In the genomic region with DNA sequence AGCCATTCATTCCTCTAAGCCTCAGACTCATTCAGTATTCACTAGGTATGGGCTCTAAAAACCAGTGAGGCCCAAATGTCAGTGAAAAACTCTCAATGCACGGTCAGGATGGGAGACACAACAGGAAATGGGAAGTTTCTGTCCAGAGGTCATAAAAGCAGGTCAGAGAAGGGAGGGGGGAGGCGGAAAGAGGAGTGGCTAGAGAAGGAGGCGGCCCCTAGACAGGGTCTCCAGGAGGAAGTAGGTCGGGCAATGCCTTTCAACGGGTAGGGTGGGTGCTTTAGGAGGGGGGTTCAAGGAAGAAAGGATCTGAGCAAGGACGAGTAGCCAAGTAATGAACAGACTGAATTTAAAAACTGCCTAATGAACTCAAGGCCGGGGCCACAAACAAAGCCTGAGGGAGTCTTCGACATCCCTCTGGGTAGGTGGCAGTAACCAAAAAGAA, we compare ENCODE assay signal across 8 mouse cellular contexts. TPM values are rescaled to one million over a fixed set of nuclear protein-coding genes. Genes with fewer than 3 reads are reported as not detected.
A peak's percentile ranks its signal among the peaks of the same experiment; 100 is the strongest.
DNase-seq lines count a peak whose midpoint lies in the region; ATAC-seq and TF ChIP-seq lines count a peak whose summit lies in the region.

No protein-coding gene starts in this region.

- DNase-seq in midbrain, embryonic 10.5 days (ENCODE audit: low spot score): peak; percentile 48
- no peak for DNase-seq in midbrain, postnatal 0 days (ENCODE audit: low spot score)
- DNase-seq in forebrain, embryonic 14.5 days (ENCODE audit: low spot score): no peak
- DNase-seq in induced T-regulatory cell, adult 2 months (ENCODE audit: low read depth): peak; percentile 53
- no peak for DNase-seq in liver, embryonic 13.5 days
- no peak for DNase-seq in left cerebral cortex, adult 18-20 months (ENCODE audit: low spot score in 2 of 2)
- DNase-seq in urinary bladder, postnatal 4 days (ENCODE audit: low spot score in 2 of 2): no peak

- peak overlapping the region; percentile 77 for H3K27ac ChIP-seq in midbrain, embryonic 10.5 days (replicated peaks)
- no peak overlapping the region for H3K27ac ChIP-seq in midbrain, postnatal 0 days (ENCODE audit: low read depth, low read length)
- peak overlapping the region; percentile 39; the same call in 1 of the 2 replicates for H3K27ac ChIP-seq in forebrain, embryonic 14.5 days (ENCODE audit: low read depth, low read length)
- H3K27ac ChIP-seq in liver, embryonic 13.5 days: peak overlapping the region; percentile 79
- peak overlapping the region; percentile 64 for H3K27ac ChIP-seq in neural tube, embryonic 15.5 days (replicated peaks)

- H3K27me3 ChIP-seq in midbrain, embryonic 10.5 days (ENCODE audit: low read depth, poor library complexity, severe bottlenecking): no peaks in the 10 kb centered on the region
- H3K27me3 ChIP-seq in midbrain, postnatal 0 days (ENCODE audit: insufficient read depth, low read length): no peaks in the 10 kb centered on the region
- H3K27me3 ChIP-seq in forebrain, embryonic 14.5 days (replicated peaks; ENCODE audit: control insufficient read depth, insufficient read depth, low read length): no peaks in the 10 kb centered on the region
- no peaks in the 10 kb centered on the region for H3K27me3 ChIP-seq in liver, embryonic 13.5 days
- H3K27me3 ChIP-seq in neural tube, embryonic 15.5 days (replicated peaks): no peaks in the 10 kb centered on the region

- H3K4me1 ChIP-seq in midbrain, embryonic 10.5 days: peaks cover 16% of the 10 kb centered on the region
- H3K4me1 ChIP-seq in midbrain, postnatal 0 days (ENCODE audit: insufficient read depth, low read length): 0 out of 2 replicates have a peak, but pooled peaks cover 4% of the 10 kb centered on the region
- no peaks in the 10 kb centered on the region for H3K4me1 ChIP-seq in forebrain, embryonic 14.5 days (ENCODE audit: control insufficient read depth, insufficient read depth, low read length)
- H3K4me1 ChIP-seq in liver, embryonic 13.5 days (replicated peaks): peaks cover 20% of the 10 kb centered on the region
- H3K4me1 ChIP-seq in neural tube, embryonic 15.5 days: peaks cover 8% of the 10 kb centered on the region; the same call in 1 of the 2 replicates

- H3K4me3 ChIP-seq in midbrain, embryonic 10.5 days: peak overlapping the region; percentile 39
- no peak overlapping the region for H3K4me3 ChIP-seq in midbrain, postnatal 0 days (ENCODE audit: low read depth, low read length)
- no peak overlapping the region for H3K4me3 ChIP-seq in forebrain, embryonic 14.5 days (ENCODE audit: low read depth, low read length)
- H3K4me3 ChIP-seq in liver, embryonic 13.5 days (replicated peaks): peak overlapping the region; percentile 46
- no peak overlapping the region for H3K4me3 ChIP-seq in neural tube, embryonic 15.5 days (replicated peaks)

- H3K36me3 ChIP-seq in midbrain, embryonic 10.5 days: no peaks in the 10 kb centered on the region
- H3K36me3 ChIP-seq in midbrain, postnatal 0 days (ENCODE audit: insufficient read depth, low read length): no peaks in the 10 kb centered on the region
- H3K36me3 ChIP-seq in forebrain, embryonic 14.5 days (ENCODE audit: control insufficient read depth, insufficient read depth, low read length): no peaks in the 10 kb centered on the region
- H3K36me3 ChIP-seq in liver, embryonic 13.5 days: no peaks in the 10 kb centered on the region
- no peaks in the 10 kb centered on the region for H3K36me3 ChIP-seq in neural tube, embryonic 15.5 days

- WGBS in midbrain, embryonic 10.5 days: 9% methylated on average over 8 of the region's 8 CpGs
- 22% methylated on average over 8 of the region's 8 CpGs for WGBS in midbrain, postnatal 0 days
- 20% methylated on average over 8 of the region's 8 CpGs for WGBS in forebrain, embryonic 14.5 days
- 7% methylated on average over 8 of the region's 8 CpGs for WGBS in liver, embryonic 13.5 days (ENCODE audit: insufficient replicate concordance)
- WGBS in neural tube, embryonic 15.5 days: 12% methylated on average over 8 of the region's 8 CpGs

- no peak overlapping the region for H3K4me2 ChIP-seq in midbrain, postnatal 0 days (ENCODE audit: low read depth, low read length, poor library complexity, severe bottlenecking)
- no peak overlapping the region for H3K4me2 ChIP-seq in forebrain, embryonic 14.5 days (ENCODE audit: low read length)
- peak overlapping the region; percentile 69 for H3K4me2 ChIP-seq in liver, embryonic 13.5 days
- H3K4me2 ChIP-seq in neural tube, embryonic 15.5 days: peak overlapping the region; percentile 37

- no peaks in the 10 kb centered on the region for H3K9me3 ChIP-seq in midbrain, embryonic 10.5 days (replicated peaks)
- no peaks in the 10 kb centered on the region for H3K9me3 ChIP-seq in midbrain, postnatal 0 days (ENCODE audit: low read length)
- H3K9me3 ChIP-seq in forebrain, embryonic 14.5 days (replicated peaks; ENCODE audit: control insufficient read depth, low read length): no peaks in the 10 kb centered on the region
- H3K9me3 ChIP-seq in liver, embryonic 13.5 days (replicated peaks): no peaks in the 10 kb centered on the region
- H3K9me3 ChIP-seq in neural tube, embryonic 15.5 days (replicated peaks): no peaks in the 10 kb centered on the region

- H3K9ac ChIP-seq in midbrain, postnatal 0 days (replicated peaks; ENCODE audit: low read length, poor library complexity, severe bottlenecking): no peak overlapping the region
- no peak overlapping the region; the same call in 1 of the 2 replicates for H3K9ac ChIP-seq in forebrain, embryonic 14.5 days (ENCODE audit: low read length)
- peak overlapping the region; percentile 67 for H3K9ac ChIP-seq in liver, embryonic 13.5 days
- no peak overlapping the region for H3K9ac ChIP-seq in neural tube, embryonic 15.5 days (replicated peaks)

- ATAC-seq in midbrain, postnatal 0 days (ENCODE audit: low FRiP score): no peak
- ATAC-seq in forebrain, embryonic 14.5 days: no peak
- peak; percentile 71 for ATAC-seq in liver, embryonic 13.5 days (ENCODE audit: low read depth)
- no peak for ATAC-seq in neural tube, embryonic 15.5 days (ENCODE audit: low FRiP score)

- TF ChIP-seq CTCF in midbrain, postnatal 0 days (IDR thresholded peaks at IDR 0.05): no peak

RNA-seq across cellular contexts. Expression of a gene that starts 17.1 kb away (rescaled TPM):
- polyA plus RNA-seq in midbrain, embryonic 10.5 days (2016; fragmentation: Nextera tagmentation; extraction: Ambion mirVana): 0.21 and 0.39 TPM in 2 replicates
- not detected in 2 replicates for total RNA-seq in midbrain, postnatal 0 days (2014; rRNA removed)
- polyA plus RNA-seq in midbrain, postnatal 0 days (2015; fragmentation: Nextera tagmentation; extraction: Ambion mirVana): not detected in 2 replicates
- polyA plus RNA-seq in forebrain, embryonic 14.5 days (2014; fragmentation: Nextera tagmentation; extraction: Ambion mirVana): not detected in 2 replicates
- 0.42 and 0.59 TPM in 2 replicates for polyA plus RNA-seq in liver, embryonic 13.5 days (2015; fragmentation: Nextera tagmentation; extraction: Ambion mirVana)
- polyA plus RNA-seq in neural tube, embryonic 15.5 days (2015; fragmentation: Nextera tagmentation; extraction: Ambion mirVana): 1.5 and 1.6 TPM in 2 replicates
- not detected for total RNA-seq in left cerebral cortex, adult 18-20 months (2021)

RNA-seq across cellular contexts. Expression of a gene that starts 19.6 kb away (rescaled TPM):
- 62.9 and 70.6 TPM in 2 replicates for polyA plus RNA-seq in midbrain, embryonic 10.5 days (2016; fragmentation: Nextera tagmentation; extraction: Ambion mirVana)
- total RNA-seq in midbrain, postnatal 0 days (2014; rRNA removed): 45.3 and 82.1 TPM in 2 replicates
- 38.4 TPM in 2 replicates for polyA plus RNA-seq in midbrain, postnatal 0 days (2015; fragmentation: Nextera tagmentation; extraction: Ambion mirVana)
- polyA plus RNA-seq in forebrain, embryonic 14.5 days (2014; fragmentation: Nextera tagmentation; extraction: Ambion mirVana): 53.0 and 60.9 TPM in 2 replicates
- polyA plus RNA-seq in liver, embryonic 13.5 days (2015; fragmentation: Nextera tagmentation; extraction: Ambion mirVana): 215 and 233 TPM in 2 replicates
- polyA plus RNA-seq in neural tube, embryonic 15.5 days (2015; fragmentation: Nextera tagmentation; extraction: Ambion mirVana): 42.8 and 77.5 TPM in 2 replicates
- total RNA-seq in left cerebral cortex, adult 18-20 months (2021): 10 to 100 TPM; 21.7 to 28.0 TPM

RNA-seq across cellular contexts. Expression of a gene that starts 40.2 kb away (rescaled TPM):
- 0.76 and 1.5 TPM in 2 replicates for polyA plus RNA-seq in midbrain, embryonic 10.5 days (2016; fragmentation: Nextera tagmentation; extraction: Ambion mirVana)
- total RNA-seq in midbrain, postnatal 0 days (2014; rRNA removed): 1.2 and 1.4 TPM in 2 replicates
- 0.19 and 1.4 TPM in 2 replicates for polyA plus RNA-seq in midbrain, postnatal 0 days (2015; fragmentation: Nextera tagmentation; extraction: Ambion mirVana)
- polyA plus RNA-seq in forebrain, embryonic 14.5 days (2014; fragmentation: Nextera tagmentation; extraction: Ambion mirVana): 0.61 TPM in 1 of 2 replicates, not detected in the other
- polyA plus RNA-seq in liver, embryonic 13.5 days (2015; fragmentation: Nextera tagmentation; extraction: Ambion mirVana): 0.05 and 0.09 TPM in 2 replicates
- polyA plus RNA-seq in neural tube, embryonic 15.5 days (2015; fragmentation: Nextera tagmentation; extraction: Ambion mirVana): 0.77 and 1.2 TPM in 2 replicates
- under 1 TPM; 0.33 to 0.91 TPM for total RNA-seq in left cerebral cortex, adult 18-20 months (2021)

RNA-seq across cellular contexts. Expression of a gene that starts 45.9 kb away (rescaled TPM):
- 1,780 and 2,044 TPM in 2 replicates for polyA plus RNA-seq in midbrain, embryonic 10.5 days (2016; fragmentation: Nextera tagmentation; extraction: Ambion mirVana)
- 1,063 and 1,068 TPM in 2 replicates for total RNA-seq in midbrain, postnatal 0 days (2014; rRNA removed)
- 1,368 and 1,371 TPM in 2 replicates for polyA plus RNA-seq in midbrain, postnatal 0 days (2015; fragmentation: Nextera tagmentation; extraction: Ambion mirVana)
- polyA plus RNA-seq in forebrain, embryonic 14.5 days (2014; fragmentation: Nextera tagmentation; extraction: Ambion mirVana): 1,462 and 1,472 TPM in 2 replicates
- 1,012 and 1,064 TPM in 2 replicates for polyA plus RNA-seq in liver, embryonic 13.5 days (2015; fragmentation: Nextera tagmentation; extraction: Ambion mirVana)
- 1,466 and 1,575 TPM in 2 replicates for polyA plus RNA-seq in neural tube, embryonic 15.5 days (2015; fragmentation: Nextera tagmentation; extraction: Ambion mirVana)
- 1,000 to 10,000 TPM; 1,506 to 1,598 TPM for total RNA-seq in left cerebral cortex, adult 18-20 months (2021)

RNA-seq across cellular contexts. Expression of a gene that starts 55.3 kb away (rescaled TPM):
- 122 and 124 TPM in 2 replicates for polyA plus RNA-seq in midbrain, embryonic 10.5 days (2016; fragmentation: Nextera tagmentation; extraction: Ambion mirVana)
- total RNA-seq in midbrain, postnatal 0 days (2014; rRNA removed): 91.7 and 113 TPM in 2 replicates
- polyA plus RNA-seq in midbrain, postnatal 0 days (2015; fragmentation: Nextera tagmentation; extraction: Ambion mirVana): 71.8 and 75.3 TPM in 2 replicates
- 99.4 and 102 TPM in 2 replicates for polyA plus RNA-seq in forebrain, embryonic 14.5 days (2014; fragmentation: Nextera tagmentation; extraction: Ambion mirVana)
- polyA plus RNA-seq in liver, embryonic 13.5 days (2015; fragmentation: Nextera tagmentation; extraction: Ambion mirVana): 58.0 and 58.6 TPM in 2 replicates
- polyA plus RNA-seq in neural tube, embryonic 15.5 days (2015; fragmentation: Nextera tagmentation; extraction: Ambion mirVana): 86.3 and 99.5 TPM in 2 replicates
- total RNA-seq in left cerebral cortex, adult 18-20 months (2021): 10 to 100 TPM; 26.0 to 30.0 TPM

Comparison
In these comparisons a context has a peak if more than half of its experiments do, and no peak if none do; other contexts are left out.
1. DNase-seq: peak in midbrain, embryonic 10.5 days (single experiment) and induced T-regulatory cell, adult 2 months (single experiment); none in midbrain, postnatal 0 days (single experiment), forebrain, embryonic 14.5 days (single experiment), liver, embryonic 13.5 days (single experiment), left cerebral cortex, adult 18-20 months (0 of 2) and urinary bladder, postnatal 4 days (0 of 2).
2. H3K4me3 ChIP-seq: peak in midbrain, embryonic 10.5 days (single experiment) and liver, embryonic 13.5 days (single experiment); none in midbrain, postnatal 0 days (single experiment), forebrain, embryonic 14.5 days (single experiment) and neural tube, embryonic 15.5 days (single experiment).
3. H3K4me2 ChIP-seq: peak in liver, embryonic 13.5 days (single experiment) and neural tube, embryonic 15.5 days (single experiment); none in midbrain, postnatal 0 days (single experiment) and forebrain, embryonic 14.5 days (single experiment).